Mouse (Mus musculus) neutrophil, adult 83 days (primary cell): ENCODE measurements around the gene Erbb4. TPM values are rescaled to one million over a fixed set of nuclear protein-coding genes. Genes with fewer than 3 reads are reported as not detected.

Source experiments
- total RNA-seq, 2 experiments: library from RNA; stranded (reverse); gene quantifications; one replicate each; pipeline ENCODE4 v1.2.4; 2023

Gene Erbb4
- not detected for total RNA-seq

GRCm38 (mm10) chr1:69107485-69108158 lies at the start of gene Erbb4:
Erbb4 (minus strand) TSS chr1:69108059.

